Mouse (Mus musculus) bone marrow macrophage, adult 2 months (primary cell): ENCODE data around the gene Kcnip3.

Source experiments
- CTCF ChIP-seq: IDR thresholded peaks from 2 replicates; pipeline ENCODE4 v1.5.1; 2012; ENCODE audit warnings: low read depth, mild to moderate bottlenecking, low read length, moderate library complexity
- POLR2A ChIP-seq: IDR thresholded peaks from 2 replicates; pipeline ENCODE4 v1.6.1; 2012; ENCODE audit warnings: mild to moderate bottlenecking, low read depth, low read length, borderline replicate concordance

DNA sequence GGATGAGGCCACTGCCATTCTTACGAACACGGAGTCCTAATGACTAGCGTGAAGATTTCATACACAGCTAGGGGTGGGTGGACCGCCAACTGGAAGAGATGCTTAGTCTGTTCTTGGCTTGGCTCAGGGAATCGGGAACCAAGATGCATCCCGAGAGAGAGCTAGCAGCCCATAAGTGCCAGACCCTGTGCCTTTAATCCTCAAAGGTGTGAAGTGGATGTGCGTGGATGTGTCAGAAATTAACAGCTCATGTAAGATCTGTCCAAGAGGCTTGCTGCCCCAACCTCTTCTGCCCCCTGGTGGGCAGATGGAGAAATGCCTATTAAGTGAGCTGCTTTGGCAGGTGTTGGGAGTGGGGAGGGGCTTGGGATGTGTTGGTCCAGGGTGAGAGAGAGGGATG is 20.8 kb downstream of the Kcnip3 start:
- peak; percentile 80 for TF ChIP-seq CTCF
- no peak for TF ChIP-seq POLR2A
